Mouse (Mus musculus): ENCODE measurements around the gene Chad. TPM values are rescaled to one million over a fixed set of nuclear protein-coding genes. Genes with fewer than 3 reads are reported as not detected.

Chad gene
- polyA plus RNA-seq, 1 experiment from 2014 or later, result 16.1 TPM

Other genes with a start within 250 kb of the Chad start
- 96.7 and 112 TPM in 2 replicates for gene Luc7l3, start 243.1 kb upstream of the Chad start, polyA plus RNA-seq (2015; fragmentation: Nextera tagmentation; extraction: Ambion mirVana)
- gene Ankrd40, start 237.0 kb upstream of the Chad start, polyA plus RNA-seq (2015; fragmentation: Nextera tagmentation; extraction: Ambion mirVana), result 11.0 and 11.1 TPM in 2 replicates
- gene Abcc3, start 172.1 kb upstream of the Chad start, polyA plus RNA-seq (2015; fragmentation: Nextera tagmentation; extraction: Ambion mirVana), result 11.4 and 16.4 TPM in 2 replicates
- 7.9 and 8.5 TPM in 2 replicates for gene Cacna1g, start 90.8 kb upstream of the Chad start, polyA plus RNA-seq (2015; fragmentation: Nextera tagmentation; extraction: Ambion mirVana)
- gene Spata20, start 78.9 kb upstream of the Chad start, polyA plus RNA-seq (2015; fragmentation: Nextera tagmentation; extraction: Ambion mirVana), result 0.22 and 0.29 TPM in 2 replicates
- gene Epn3, start 65.1 kb upstream of the Chad start, polyA plus RNA-seq (2015; fragmentation: Nextera tagmentation; extraction: Ambion mirVana), result 17.0 and 21.1 TPM in 2 replicates
- gene Mycbpap, start 43.3 kb upstream of the Chad start, polyA plus RNA-seq (2015; fragmentation: Nextera tagmentation; extraction: Ambion mirVana), result 2.8 and 4.3 TPM in 2 replicates
- gene Rsad1, start 15.8 kb upstream of the Chad start, polyA plus RNA-seq (2015; fragmentation: Nextera tagmentation; extraction: Ambion mirVana), result 3.1 and 3.3 TPM in 2 replicates
- 4.3 and 5.7 TPM in 2 replicates for gene Acsf2, start 36.8 kb downstream of the Chad start, polyA plus RNA-seq (2015; fragmentation: Nextera tagmentation; extraction: Ambion mirVana)
- gene Lrrc59, start 64.7 kb downstream of the Chad start, polyA plus RNA-seq (2015; fragmentation: Nextera tagmentation; extraction: Ambion mirVana), result 218 and 219 TPM in 2 replicates
- gene Mrpl27, start 88.7 kb downstream of the Chad start, polyA plus RNA-seq (2015; fragmentation: Nextera tagmentation; extraction: Ambion mirVana), result 122 and 126 TPM in 2 replicates
- gene Eme1, start 88.9 kb downstream of the Chad start, polyA plus RNA-seq (2015; fragmentation: Nextera tagmentation; extraction: Ambion mirVana), result 12.7 and 13.2 TPM in 2 replicates
- 9.4 and 13.6 TPM in 2 replicates for gene Xylt2, start 112.5 kb downstream of the Chad start, polyA plus RNA-seq (2015; fragmentation: Nextera tagmentation; extraction: Ambion mirVana)
- 0.53 and 0.92 TPM in 2 replicates for gene Gm11541, start 139.5 kb downstream of the Chad start, polyA plus RNA-seq (2015; fragmentation: Nextera tagmentation; extraction: Ambion mirVana)
- 0.18 and 0.39 TPM in 2 replicates for gene Cdc34b, start 176.7 kb downstream of the Chad start, polyA plus RNA-seq (2015; fragmentation: Nextera tagmentation; extraction: Ambion mirVana)
- gene Tmem92, start 217.7 kb downstream of the Chad start, polyA plus RNA-seq (2015; fragmentation: Nextera tagmentation; extraction: Ambion mirVana), result not detected in 2 replicates

Measured in stomach, embryonic 16.5 days (tissue).